Mouse (Mus musculus): ENCODE results near the gene Slc7a1.

- TF ChIP-seq POLR2A (IDR thresholded peaks at IDR 0.05; ENCODE audit: low read depth, low read length) (no peak), CTCF (IDR thresholded peaks at IDR 0.05; ENCODE audit: extremely low read depth, insufficient read depth, insufficient read length, insufficient replicate concordance) (no peak)
These were observed 70.7 kb downstream of the Slc7a1 start for GRCm38 (mm10) chr5:148328982-148329381.

Measured in spleen, adult 2 months (tissue).